Mouse (Mus musculus) small intestine, adult 2 months (tissue): Measurements from ENCODE around the gene Dctn3.
A peak's percentile ranks its signal among the peaks of the same experiment; 100 is the strongest.

Experiments
- CTCF ChIP-seq: fragments of 200-500 bp; IDR thresholded peaks from 2 replicates; pipeline ENCODE4 v1.5.1; 2012; ENCODE audit warnings: low read depth, mild to moderate bottlenecking, control low read depth, inconsistent platforms, low read length, moderate library complexity, mixed read lengths; ENCODE audit not compliant: insufficient replicate concordance, insufficient read length; ENCODE audit errors: extremely low read depth
- POLR2A ChIP-seq: fragments of 200-500 bp; IDR thresholded peaks from 2 replicates; pipeline ENCODE4 v1.6.1; 2012; ENCODE audit warnings: low read depth, mild to moderate bottlenecking, control low read depth, inconsistent platforms, low read length, moderate library complexity

DNA sequence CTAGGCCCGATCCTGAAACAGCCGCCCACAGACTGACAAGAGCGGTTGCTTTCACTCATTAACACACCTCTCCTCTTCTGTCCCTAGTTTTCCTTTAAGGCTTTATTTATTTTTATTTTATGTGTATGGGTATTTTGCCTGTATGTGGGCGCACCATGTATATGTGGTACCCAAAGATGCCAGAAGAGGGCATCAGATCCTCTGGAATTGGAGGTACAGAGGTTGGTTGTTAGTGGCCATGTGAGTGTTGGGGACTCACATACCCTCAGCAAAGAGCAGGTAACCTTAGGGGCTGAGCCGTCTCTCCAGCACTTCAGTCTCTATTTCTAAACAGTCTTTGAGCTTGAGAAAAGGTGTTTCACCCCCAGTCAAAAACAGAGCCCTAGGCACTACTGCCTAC, 7.4 kb downstream of the Dctn3 start:
- TF ChIP-seq CTCF (peak; percentile 25; the same call in 1 of the 2 replicates), POLR2A (no peak)
